Mouse (Mus musculus) stomach, postnatal 0 days (tissue): Measurements from ENCODE around the gene Gm8994.

Experiments
- CTCF ChIP-seq: IDR thresholded peaks from 2 replicates; pipeline ENCODE4 v1.5.1; 2016; ENCODE audit warnings: antibody characterized with exemption, low read depth, mild to moderate bottlenecking, moderate library complexity
- EP300 ChIP-seq: optimal IDR thresholded peaks from 2 replicates; pipeline ENCODE3; 2016; ENCODE audit warnings: antibody characterized with exemption

- no peak for TF ChIP-seq CTCF
- no peak for TF ChIP-seq EP300
Observed at GRCm38 (mm10) chr6:136363313-136363712, 36.0 kb downstream of the Gm8994 start.
